Mouse (Mus musculus) right cerebral cortex, postnatal 36 days (tissue): Measurements from ENCODE around the gene Sac3d1.
"Not testable (repeated sequence)": the region's sequence is repeated elsewhere in the genome, so short reads cannot be mapped to it uniquely, and the experiment has no call there.

ENCODE experiments used
- DNase-seq, 2 experiments: peaks; one replicate each; pipeline ENCODE4 v3.0.0; 2022; ENCODE audit warnings: low spot score in 2 of 2, mixed read lengths in 1 of 2

Sac3d1 gene

DNA sequence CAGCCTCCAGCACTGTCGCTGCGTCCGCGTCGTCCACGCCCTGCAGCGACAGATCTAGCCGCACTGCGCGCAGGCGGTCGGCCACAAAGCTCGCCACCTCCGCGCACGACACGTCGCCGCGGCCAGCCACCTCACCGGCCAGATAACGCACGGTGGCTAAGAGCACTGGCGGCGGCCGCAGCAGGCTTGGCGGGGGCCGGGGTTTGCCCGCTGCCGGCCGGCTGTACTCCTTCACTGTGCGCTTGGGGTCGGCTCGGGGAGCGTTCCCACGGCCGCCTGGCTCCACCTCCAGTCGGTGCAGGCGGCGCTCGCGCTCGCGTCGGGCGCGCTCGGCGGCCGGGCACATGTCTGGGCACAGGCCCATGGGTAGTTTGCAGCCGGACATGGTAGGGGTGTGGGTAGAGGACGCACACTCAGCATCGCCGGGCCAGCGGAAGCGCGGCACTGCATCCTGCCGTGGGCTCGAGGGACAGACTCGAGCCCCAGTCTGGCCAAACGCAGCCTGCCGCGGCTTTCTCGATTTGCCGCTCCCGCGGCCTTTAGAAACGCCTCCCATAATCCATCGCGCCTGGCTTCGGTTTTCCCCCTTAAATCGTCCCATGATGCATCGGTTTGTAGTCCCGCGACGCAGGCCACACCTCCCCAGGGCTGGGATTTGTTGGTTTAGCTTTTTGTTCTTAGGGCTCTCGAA is at the start of gene Sac3d1:
Gene Sac3d1 (minus strand): TSS at position 665 of the 691 bp plus-strand sequence.
- DNase-seq, result peak; percentile 85 to 89

DNA sequence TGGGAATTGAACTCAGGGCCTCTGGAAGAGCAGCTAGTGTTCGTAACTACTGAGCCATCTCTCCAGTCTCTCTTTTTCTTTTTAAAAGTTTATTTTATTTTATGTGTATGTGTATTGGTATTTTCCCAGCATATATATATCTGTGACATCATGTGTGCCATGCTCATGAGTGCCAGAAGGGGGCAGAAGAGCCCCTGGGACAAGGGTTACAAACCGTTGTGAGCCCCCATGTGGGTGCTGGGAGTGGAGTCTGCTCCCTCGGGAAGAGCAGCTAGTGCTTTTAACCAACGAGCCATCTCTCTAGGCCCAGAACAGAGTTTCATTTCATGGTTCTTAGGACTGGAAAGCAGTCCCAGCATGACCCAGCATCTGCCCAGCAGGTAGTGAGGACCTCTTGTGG is 48.3 kb upstream of the Sac3d1 start:
- DNase-seq, result no peak

DNA sequence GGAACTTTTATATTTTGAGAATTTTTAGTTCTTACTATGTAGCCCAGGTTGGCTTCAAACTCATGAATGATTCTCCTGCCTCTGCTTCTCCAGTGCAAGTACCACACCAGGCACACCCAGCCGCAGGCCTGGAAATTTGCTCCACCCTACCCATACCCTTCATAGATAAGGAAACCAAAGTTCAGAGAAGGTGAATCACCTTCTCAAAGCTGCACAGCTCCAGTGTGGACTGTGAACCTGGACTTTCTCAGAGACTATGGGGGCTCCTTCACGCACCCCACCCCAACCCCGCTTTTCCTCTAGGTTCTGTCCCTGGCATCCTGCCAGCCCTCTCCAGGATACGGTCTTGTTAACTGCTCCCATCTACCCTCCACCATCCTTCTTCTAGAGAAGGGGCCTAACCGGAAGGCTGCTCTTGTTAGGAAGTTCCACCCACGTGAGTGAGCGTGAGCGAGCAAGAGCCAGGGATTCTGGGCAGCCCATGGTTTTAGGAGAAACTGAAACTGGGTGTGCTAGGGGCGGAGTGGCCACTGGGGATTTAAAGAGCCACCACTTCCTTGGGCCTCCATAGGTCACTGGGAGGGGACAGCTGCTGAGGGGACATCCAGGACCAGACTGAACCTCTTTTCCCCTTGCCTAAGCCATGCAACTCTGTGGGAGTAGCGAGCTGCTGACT is 45.6 kb upstream of the Sac3d1 start:
- DNase-seq, result no peak

DNA sequence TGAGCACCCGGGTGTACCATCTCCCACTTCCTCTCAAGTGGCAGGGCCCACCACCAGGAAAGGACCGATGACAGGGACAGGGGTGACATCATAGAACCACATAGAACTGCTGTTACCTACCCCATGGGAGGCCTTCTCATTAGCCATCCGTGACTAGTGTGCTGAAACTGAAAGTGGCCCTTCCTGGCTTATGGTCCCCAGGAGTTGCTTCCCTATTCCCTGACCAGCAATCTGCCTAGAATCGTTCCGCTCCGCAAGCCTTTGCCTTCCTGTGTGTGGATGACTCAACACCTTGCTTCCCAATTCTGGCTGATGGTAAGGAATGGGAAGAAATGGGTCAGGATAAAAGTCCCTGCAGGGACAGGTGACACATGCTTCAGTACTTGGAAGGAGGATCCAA is 38.8 kb upstream of the Sac3d1 start:
- no peak for DNase-seq

DNA sequence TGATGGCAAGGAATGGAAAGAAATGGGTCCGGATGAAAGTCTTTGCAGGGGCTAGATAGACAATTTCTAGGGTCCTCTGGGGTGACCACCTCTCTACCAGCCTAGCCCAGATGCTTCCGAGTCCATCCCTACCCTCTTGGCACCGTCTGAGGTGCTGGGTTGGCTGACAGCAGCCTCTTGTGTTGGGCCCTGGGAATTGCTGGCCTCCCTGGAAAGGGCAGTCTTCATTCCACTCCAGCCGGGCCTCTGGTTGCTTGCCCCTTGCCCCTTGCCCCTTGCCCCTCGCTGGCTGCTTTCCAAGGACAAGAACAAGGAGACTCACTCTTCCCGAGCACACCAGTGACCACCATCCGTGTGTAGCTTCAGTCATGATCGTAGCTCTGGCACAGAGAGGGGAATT is 37.9 kb upstream of the Sac3d1 start:
- DNase-seq, result no peak

DNA sequence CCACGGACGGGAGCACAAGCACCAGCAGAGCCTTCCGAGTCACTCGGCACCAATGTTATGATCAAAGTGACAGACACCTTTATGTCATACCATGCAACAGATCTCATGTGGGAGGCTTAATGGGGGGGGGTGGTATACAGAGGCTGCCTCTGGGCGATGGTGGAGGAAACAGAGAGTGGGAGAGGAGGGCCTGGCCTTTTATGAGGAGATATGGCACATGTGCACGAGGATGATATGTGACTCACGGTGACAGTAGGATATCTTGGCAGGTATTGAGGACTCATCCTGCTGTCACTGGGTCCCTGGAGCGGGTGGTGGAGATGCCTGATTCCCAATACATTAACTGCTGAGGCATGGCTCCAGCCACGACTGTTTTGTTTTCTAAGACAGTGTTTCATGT is 36.7 kb upstream of the Sac3d1 start:
- DNase-seq, result no peak

DNA sequence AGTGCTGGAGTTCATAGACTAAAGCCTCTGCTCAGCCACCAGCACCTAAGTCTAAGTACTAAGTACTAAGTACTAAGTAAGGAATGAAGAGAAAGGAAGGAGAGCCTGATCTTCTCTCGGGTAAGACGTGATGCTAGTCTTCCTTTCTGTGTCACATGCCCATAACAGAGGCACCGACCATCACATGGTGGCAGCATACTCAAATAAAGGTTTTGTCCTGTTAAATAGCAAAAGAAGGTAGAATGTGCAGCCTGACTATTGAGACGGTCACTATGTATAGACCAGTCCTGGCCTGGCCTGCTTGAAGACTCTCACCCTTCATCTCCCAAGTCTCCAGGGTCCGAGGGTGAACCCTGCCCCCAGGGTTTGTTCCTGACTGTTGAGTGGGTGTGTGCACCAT is 26.4 kb upstream of the Sac3d1 start:
- DNase-seq, result no peak

DNA sequence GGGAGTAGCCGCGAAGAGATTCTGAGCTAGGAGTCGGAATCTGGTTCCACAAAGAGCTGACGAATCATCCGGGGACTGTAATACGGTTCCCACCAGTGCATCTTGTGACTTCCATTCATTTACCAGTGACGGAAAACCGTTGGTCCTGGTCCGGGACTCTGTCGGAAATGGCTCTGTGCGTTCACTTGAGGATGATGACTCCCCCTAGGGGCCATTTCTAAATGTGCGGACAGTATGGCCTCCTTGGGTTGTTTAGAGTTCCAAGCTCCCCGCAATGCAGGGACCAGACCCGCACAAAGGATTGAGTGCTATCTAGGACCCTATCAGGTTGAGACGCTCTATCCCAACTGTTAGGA is 22.9 kb upstream of the Sac3d1 start, which contains the start of gene Arl2:
Gene Arl2 (minus strand): TSS at position 155 of the 356 bp plus-strand sequence.
- DNase-seq, result peak; percentile 76 to 79

DNA sequence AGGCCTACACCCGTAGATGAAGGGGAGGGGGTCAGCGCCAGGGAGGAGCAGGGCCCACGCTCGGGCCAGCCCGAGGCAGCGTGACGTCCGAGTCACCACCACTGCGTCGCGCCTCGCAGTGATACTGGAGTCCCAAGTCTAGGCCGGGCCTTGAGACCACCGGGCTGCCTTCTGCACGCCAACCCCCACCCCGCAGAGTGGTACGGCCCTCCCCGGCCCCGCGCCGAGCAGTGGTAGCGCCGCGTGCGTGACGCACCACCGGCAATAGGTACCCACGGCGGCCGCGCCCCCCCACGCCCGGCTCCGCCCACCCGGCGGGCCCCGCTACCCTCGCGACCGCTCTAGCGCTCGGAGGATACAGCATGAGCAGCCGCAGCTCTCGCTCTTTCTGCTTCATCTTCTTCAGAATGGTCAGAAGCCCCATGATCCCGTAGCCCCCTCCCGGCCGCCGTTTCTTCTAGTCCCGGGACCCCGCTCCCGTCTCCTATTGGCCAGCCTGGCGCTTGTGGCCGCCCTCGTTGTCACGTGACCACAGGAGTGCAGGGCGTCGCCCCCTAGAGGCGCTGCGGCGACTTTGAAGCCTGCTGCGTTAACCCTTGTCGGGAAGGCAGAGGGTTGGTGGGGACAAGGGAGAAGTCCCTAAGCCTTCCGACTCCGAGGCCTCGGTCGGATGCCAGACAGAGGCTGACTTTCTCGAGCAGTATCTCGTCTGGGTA is 22.4 kb upstream of the Sac3d1 start, which contains the start of gene Batf2:
Gene Batf2 (plus strand): TSS at position 306 of the 716 bp plus-strand sequence.
- DNase-seq, result peak; percentile 88 to 91

DNA sequence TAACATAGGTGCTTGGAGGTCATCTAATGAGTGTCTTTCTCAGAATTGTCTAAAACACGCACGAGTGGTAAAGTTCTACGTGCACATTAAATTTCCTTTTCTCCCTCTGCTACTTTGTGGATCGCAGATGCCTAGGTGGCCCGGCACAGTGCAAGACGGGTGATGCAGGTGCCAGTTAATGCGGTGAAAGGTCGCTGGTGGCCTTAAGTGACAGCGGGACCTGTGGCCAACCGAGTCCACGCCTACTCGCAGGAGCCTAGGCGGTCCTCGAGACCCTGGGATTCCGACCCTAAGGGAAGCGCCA is 21.9 kb upstream of the Sac3d1 start:
- no peak for DNase-seq

DNA sequence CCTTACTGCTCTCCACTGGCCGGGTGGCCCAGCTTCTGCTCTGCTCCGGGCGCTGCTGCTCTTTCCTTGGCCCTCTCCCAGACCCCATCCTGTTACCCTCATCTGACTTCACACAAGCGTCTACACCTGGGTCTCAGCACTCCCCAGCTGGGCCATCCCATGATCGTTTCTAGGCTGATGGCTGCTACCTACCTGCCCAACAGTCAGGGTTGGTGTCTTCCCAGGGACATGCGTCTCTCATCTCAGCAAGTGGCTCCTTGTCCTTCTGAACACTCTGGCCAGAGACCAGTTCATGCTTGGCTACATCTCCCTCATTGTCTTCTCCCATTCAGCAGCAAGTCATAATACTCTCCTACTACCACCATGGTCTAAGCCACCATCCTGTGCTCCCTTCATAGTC is 21.3 kb upstream of the Sac3d1 start:
- no peak for DNase-seq

DNA sequence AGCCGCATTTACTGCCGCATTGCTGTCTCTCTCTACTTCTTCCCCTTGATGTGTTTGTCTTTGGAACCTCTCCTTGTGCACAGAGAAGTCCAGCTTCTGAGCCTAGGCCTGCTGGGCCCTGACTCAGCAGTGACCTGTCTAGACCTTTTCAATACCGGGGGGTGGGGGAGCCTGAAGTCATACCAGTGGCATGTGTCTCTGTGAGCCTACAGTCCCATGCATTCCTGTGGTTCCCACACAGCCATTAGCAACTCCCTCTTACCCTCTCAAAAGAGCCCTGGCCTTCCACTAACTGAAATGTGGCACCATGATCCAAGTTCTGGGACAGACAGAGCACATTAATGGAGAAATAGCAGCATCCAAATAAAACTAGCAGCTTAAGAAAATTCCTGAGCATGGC is 17.9 kb upstream of the Sac3d1 start:
- DNase-seq, result no peak

DNA sequence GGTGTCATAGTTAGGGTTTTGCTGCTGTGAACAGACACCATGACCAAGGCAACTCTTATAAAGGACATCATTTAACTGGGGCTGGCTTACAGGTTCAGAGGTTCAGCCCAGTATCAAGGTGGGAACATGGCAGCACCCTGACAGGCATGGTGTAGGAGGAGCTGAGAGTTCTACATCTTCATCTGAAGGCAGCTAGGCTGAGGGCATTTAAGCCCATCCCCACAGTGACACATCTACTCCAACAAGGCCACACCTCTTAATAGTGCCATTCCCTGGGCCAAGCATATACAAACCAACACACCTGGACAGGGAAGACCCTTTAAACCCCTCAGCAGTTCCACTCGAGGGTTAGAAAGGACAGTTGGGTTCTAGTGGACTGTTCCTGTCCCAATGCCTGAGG is 14.7 kb upstream of the Sac3d1 start:
- DNase-seq, result not testable (repeated sequence)

DNA sequence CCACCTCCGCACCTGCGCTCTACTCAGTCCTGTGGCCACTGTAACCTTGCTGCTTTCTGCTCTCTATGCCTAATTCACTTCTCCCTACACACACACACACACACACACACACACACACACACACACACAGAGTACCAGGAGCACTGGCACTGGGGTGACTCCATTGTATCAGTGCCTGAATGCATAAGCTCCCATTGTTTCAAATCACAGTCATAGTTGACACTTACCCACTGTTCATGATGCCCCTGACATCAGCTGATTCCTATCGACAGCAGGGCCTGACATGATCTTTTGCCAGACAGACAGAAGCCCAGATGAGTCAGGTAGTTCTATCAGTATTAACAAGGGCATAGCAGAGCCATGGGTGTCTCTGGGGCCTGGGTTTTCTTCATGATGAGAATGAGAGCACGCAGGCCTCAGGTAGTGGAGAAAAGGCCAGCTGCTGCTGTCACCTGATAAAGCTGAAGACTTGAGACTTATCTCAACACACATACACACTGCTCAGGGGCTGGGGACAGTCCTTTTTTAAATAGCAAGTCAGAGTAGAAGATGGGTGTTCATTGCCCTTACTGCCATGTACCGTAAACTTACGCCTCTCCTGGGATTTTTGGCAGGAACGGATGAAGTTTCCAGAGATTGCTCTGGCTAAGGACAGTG is 13.8 kb upstream of the Sac3d1 start:
- no peak for DNase-seq

DNA sequence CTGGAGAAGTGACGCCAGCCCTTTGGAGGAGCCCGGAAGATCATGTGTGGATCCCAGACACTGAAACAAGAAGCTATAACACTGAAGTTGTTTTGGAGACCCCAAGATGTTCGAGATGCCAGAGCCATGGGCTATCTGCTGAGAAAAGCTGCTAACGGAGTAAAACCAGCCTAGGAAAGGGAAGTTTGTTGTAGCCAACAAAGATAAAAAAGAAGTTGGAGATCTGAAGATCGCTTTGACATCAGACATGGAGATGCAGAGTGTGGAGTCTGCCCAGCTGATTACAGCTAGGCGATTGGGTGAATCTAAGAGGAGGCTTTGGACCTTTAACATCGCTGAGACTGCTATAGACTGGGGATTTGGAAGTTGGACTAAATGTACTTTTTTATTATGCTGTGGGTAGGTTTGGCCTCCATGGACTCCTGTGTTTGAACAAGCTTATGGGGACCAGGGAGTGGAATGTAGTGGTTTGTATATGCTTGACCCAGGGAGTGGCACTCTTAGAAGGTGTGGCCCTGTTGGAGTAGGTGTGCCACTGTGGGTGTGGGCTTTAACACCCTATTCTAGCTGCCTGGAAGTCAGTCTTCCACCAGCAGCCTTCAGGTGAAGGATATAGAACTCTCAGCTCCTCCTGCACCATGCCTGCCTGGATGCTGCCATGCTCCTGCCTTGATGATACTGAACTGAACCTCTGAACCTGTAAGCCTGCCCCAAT is 12.1 kb upstream of the Sac3d1 start:
- DNase-seq, result not testable (repeated sequence)

DNA sequence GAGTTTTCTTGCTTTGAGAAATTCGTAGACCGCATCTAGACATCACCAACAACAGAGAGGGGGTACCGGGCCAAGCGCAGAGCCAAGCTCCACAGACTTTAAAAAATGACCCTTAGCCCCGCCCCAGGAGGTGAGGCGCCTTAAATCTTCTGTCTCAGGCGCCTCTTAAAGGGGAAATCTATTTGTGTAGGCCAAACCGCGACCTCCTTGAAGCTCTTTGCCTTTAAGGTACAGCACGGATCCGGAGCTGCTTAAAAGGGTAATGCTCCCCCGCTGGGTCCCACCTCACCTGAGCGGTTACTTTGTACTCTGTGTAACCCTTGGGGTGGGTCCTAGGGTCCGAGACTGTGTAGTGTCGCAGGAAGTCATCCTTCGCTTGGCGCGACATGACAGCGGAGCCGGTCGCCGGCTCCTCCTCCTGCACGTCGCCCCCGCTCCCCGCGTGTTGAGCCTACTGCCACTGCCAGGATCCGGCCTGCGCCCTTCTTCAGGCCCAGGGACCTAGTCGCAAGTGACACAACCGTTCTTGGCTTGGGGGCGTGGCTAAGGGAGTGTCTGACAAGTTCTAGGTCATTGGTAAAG is 9.4 kb upstream of the Sac3d1 start, which contains the start of gene Snx15:
Gene Snx15 (minus strand): TSS at position 545 of the 582 bp plus-strand sequence.
- DNase-seq, result peak; percentile 94 to 95

DNA sequence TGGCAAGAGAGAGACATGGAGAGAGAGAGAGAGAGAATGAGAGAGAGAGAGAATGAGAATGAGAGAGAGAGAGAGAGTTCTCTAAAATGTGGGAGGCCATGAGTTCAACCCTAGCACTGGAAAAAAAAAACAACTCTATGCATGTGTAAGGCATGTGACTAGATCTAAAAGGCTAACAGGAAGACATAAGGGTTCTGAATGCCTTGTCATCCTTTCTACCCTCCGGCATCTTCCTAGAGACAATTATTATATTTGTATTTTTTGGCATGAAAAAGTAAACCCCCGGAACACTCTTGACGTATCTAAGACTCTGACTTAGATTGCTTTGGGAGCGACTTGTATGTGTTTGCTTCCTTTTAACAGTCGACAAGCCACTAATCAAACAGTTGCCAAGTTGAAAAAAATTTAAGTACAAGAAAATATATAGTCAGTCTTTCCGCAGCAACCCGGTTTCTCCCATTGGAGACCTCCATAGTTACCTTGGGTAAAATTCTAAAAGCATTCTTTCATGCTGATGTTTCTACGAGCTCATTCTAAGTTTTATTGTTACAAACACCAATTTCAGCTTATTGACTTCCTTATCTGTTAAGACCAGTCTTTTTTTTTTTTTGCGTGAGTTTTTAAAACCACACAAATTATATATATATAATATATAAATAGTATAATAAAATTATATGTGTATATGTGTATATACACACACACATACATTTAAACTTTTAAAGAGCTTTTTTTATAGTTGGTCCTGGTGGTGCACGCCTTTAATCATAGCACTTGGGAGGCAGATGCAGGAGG is 8.5 kb upstream of the Sac3d1 start:
- DNase-seq, result no peak

DNA sequence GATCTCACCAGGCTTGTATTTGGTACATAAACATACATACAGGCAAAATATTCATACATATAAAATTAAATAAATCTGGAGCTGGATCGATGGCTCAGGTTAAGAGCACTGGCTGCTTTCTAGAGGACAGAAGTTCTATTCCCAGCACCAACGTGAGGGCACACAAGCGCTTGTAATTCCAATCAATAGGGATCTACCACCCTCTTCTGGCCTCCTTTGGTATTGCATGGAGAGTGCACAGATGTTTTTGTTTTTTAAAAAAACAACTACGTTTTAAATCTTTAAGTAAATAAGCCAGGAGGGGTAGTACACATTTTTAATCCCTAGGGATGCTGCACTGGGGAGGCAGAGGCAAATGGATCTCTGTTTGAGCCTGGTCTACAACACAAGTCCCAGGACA is 7.8 kb upstream of the Sac3d1 start:
- no peak for DNase-seq

DNA sequence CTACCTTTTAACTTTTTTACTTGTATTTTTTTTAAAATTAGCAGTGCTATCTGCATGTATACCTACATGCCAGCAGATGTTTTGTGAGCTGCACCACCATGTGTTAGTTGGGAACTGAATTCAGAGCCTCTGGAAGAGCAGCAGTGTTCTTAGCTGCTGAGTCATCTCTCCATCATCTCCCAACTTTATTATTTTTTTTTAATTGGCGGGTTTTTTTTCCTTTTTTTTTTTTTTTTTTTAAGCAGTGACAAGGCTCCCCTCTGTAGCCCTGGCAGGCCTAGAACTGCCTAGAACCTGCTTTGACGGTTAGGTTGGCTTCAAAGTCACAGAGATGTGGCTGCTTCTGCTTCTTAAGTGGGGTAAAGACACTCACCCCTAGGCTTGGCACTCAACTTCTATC is 6.4 kb upstream of the Sac3d1 start:
- DNase-seq, result no peak

DNA sequence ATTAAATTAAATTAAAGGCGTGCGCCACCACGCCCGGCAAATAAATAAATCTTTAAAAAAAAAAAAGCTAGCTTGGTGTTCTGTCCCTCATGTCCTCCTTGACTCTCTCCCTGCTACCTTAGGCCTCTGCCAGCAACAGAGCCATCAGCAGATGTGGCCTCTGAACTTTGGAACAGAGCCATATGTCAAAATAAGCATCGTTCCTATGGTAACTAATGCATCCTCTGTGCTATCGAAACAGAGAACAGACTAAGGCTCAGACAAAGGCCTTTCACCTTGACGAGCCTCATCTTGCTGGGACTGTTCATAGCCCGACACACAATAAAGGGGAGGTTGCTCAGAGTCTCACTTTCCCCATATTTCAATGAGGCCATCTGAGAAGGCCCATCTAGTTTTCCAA is 4.9 kb upstream of the Sac3d1 start:
- no peak for DNase-seq

DNA sequence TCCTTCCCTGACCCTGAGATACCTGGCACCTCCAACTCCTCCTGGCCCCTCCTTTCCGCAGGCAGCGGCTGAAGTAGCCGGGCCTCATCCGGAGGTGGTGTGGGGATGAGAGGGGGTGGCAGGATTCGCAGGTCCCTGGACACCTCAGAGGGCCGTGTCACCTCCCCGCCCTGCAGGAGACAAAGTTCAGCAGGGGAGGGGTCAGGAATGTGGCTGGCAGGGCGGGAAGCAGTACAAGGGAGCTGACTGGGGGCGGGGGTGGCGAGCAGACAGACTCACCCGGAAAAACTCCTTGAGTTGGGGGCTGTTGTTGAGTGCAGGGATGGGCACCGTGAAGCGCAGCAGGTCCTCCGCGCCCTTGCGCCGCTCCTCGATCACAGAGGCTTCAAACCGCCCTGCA is 3.3 kb upstream of the Sac3d1 start:
- no peak for DNase-seq
